Mouse (Mus musculus) MEL-GATA-1-ER (cell line): ENCODE data around the gene Ncoa1.
"Not testable (repeated sequence)": the region's sequence is repeated elsewhere in the genome, so short reads cannot be mapped to it uniquely, and the experiment has no call there.

Experiments used
- DNase-seq: peaks from one replicate; pipeline ENCODE4 v3.0.0-alpha.2; 2012; ENCODE audit warnings: low read depth; ENCODE audit errors: extremely low read depth

Ncoa1 gene

GRCm38 (mm10) chr12:4476291-4476831 is 621 bp downstream of the Ncoa1 start:
- DNase-seq: no peak

GRCm38 (mm10) chr12:4475251-4475993 is 1.6 kb downstream of the Ncoa1 start:
- DNase-seq: no peak

- DNase-seq: no peak
These were observed 7.9 kb downstream of the Ncoa1 start for GRCm38 (mm10) chr12:4469115-4469514.

- DNase-seq: no peak
These were observed 13.3 kb downstream of the Ncoa1 start for GRCm38 (mm10) chr12:4463701-4464100.

- DNase-seq: no peak
These were observed 14.6 kb downstream of the Ncoa1 start for GRCm38 (mm10) chr12:4462420-4462819.

- DNase-seq: no peak
These were observed 16.0 kb downstream of the Ncoa1 start for GRCm38 (mm10) chr12:4460990-4461389.

- DNase-seq: no peak
These were observed 21.9 kb downstream of the Ncoa1 start for GRCm38 (mm10) chr12:4454956-4455565.

GRCm38 (mm10) chr12:4454248-4454647 is 22.7 kb downstream of the Ncoa1 start:
- no peak for DNase-seq

- no peak for DNase-seq
These were observed 24.7 kb downstream of the Ncoa1 start for GRCm38 (mm10) chr12:4452233-4452632.

- DNase-seq: not testable (repeated sequence)
These were observed 26.5 kb downstream of the Ncoa1 start for GRCm38 (mm10) chr12:4450485-4450884.

GRCm38 (mm10) chr12:4448076-4448589 is 28.8 kb downstream of the Ncoa1 start:
- no peak for DNase-seq

- no peak for DNase-seq
These were observed 32.0 kb downstream of the Ncoa1 start for GRCm38 (mm10) chr12:4444946-4445345.

GRCm38 (mm10) chr12:4441451-4441850 is 35.5 kb downstream of the Ncoa1 start:
- no peak for DNase-seq

GRCm38 (mm10) chr12:4436198-4436597 is 40.8 kb downstream of the Ncoa1 start:
- no peak for DNase-seq

- DNase-seq: no peak
These were observed 43.4 kb downstream of the Ncoa1 start for GRCm38 (mm10) chr12:4433549-4433948.

- DNase-seq: no peak
These were observed 45.0 kb downstream of the Ncoa1 start for GRCm38 (mm10) chr12:4431978-4432377.

GRCm38 (mm10) chr12:4430061-4430825 is 46.7 kb downstream of the Ncoa1 start:
- no peak for DNase-seq

GRCm38 (mm10) chr12:4418824-4419223 is 58.2 kb downstream of the Ncoa1 start:
- no peak for DNase-seq

- no peak for DNase-seq
These were observed 59.2 kb downstream of the Ncoa1 start for GRCm38 (mm10) chr12:4417626-4418263.

- DNase-seq: no peak
These were observed 69.9 kb downstream of the Ncoa1 start for GRCm38 (mm10) chr12:4407085-4407484.

GRCm38 (mm10) chr12:4406155-4406554 is 70.8 kb downstream of the Ncoa1 start:
- DNase-seq: no peak
